Mouse (Mus musculus) limb, embryonic 11.5 days (tissue): Measurements from ENCODE around the gene Ghitm. TPM values are rescaled to one million over a fixed set of nuclear protein-coding genes. Genes with fewer than 3 reads are reported as not detected.

Source experiments
- ATAC-seq: fragments of 200-750 bp; cut with Nextera tagmentation; 2 replicates; pipeline ENCODE4 v1.8.0; 2017; ENCODE audit warnings: low read depth; ENCODE audit not compliant: insufficient number of reproducible peaks, low FRiP score, low TSS enrichment
- DNase-seq: peaks from one replicate; pipeline ENCODE4 v3.0.0-alpha.2; 2015; ENCODE audit warnings: low spot score
- H3K27ac ChIP-seq: fragments of 300-500 bp; sonication (generic); replicated peaks from 2 replicates; pipeline ENCODE4 v1.5.1; 2014; ENCODE audit warnings: low read depth, mild to moderate bottlenecking, low read length
- H3K27me3 ChIP-seq: fragments of 300-500 bp; sonication (generic); 2 replicates; pipeline ENCODE4 v1.6.1; 2014; ENCODE audit warnings: mild to moderate bottlenecking, low read length, mixed read lengths; ENCODE audit not compliant: control insufficient read depth, insufficient read depth
- H3K36me3 ChIP-seq: fragments of 300-500 bp; sonication (generic); 2 replicates; pipeline ENCODE4 v1.6.1; 2014; ENCODE audit warnings: mild to moderate bottlenecking, low read length, moderate library complexity, mixed read lengths; ENCODE audit not compliant: control insufficient read depth, insufficient read depth
- H3K4me1 ChIP-seq: fragments of 300-500 bp; sonication (generic); 2 replicates; pipeline ENCODE4 v1.6.1; 2014; ENCODE audit warnings: low read length, mixed read lengths; ENCODE audit not compliant: control insufficient read depth, insufficient read depth
- H3K4me2 ChIP-seq: fragments of 300-500 bp; sonication (generic); 2 replicates; pipeline ENCODE4 v1.6.1; 2014; ENCODE audit warnings: low read depth, mild to moderate bottlenecking, moderate library complexity; ENCODE audit not compliant: severe bottlenecking
- H3K4me3 ChIP-seq: fragments of 300-500 bp; sonication (generic); 2 replicates; pipeline ENCODE4 v1.5.1; 2014; ENCODE audit warnings: low read depth, low read length
- H3K9ac ChIP-seq: fragments of 300-500 bp; sonication (generic); 2 replicates; pipeline ENCODE4 v1.6.1; 2014; ENCODE audit warnings: mild to moderate bottlenecking, low read length
- H3K9me3 ChIP-seq: fragments of 300-500 bp; sonication (generic); 2 replicates; pipeline ENCODE4 v1.6.1; 2016; ENCODE audit warnings: low read length; ENCODE audit not compliant: control insufficient read depth
- WGBS: fragments of 180-500 bp; shearing (Covaris S2); extraction: QIAGEN DNeasy Blood & Tissue Kit; methylation state at CpG from one replicate; pipeline ENCODE4 v1.1.7; 2014; 5-methylcytosine and 5-hydroxymethylcytosine counted together
- polyA plus RNA-seq: library from polyadenylated mRNA; unstranded; fragments of >200 nt; fragmentation: Nextera tagmentation; extraction: Ambion mirVana; gene quantifications from 2 replicates; pipeline ENCODE4 v1.2.1, GENCODE M21; 2014

Ghitm gene
- polyA plus RNA-seq, result 178 and 182 TPM in 2 replicates

GRCm38 (mm10) chr14:37135127-37135593 is at the start of gene Ghitm:
Gene Ghitm, minus strand, starts transcription at chr14:37135272.
- ATAC-seq (peak; percentile 100), DNase-seq (peak; percentile 95)
- peak within 1 kb of the TSS; percentile 82 for H3K4me3 ChIP-seq
- under 1% methylated on average over 38 of the region's 38 CpGs for WGBS
- no peaks in the 10 kb centered on the region for H3K4me1 ChIP-seq
- no peaks in the 10 kb centered on the region for H3K9me3 ChIP-seq
- H3K36me3 ChIP-seq, result peaks cover 3% of the 10 kb centered on the region; the same call in 1 of the 2 replicates
- H3K9ac ChIP-seq, result peak within 1 kb of the TSS; percentile 87
- peak within 1 kb of the TSS; percentile 33; the same call in 1 of the 2 replicates for H3K27ac ChIP-seq
- peak within 1 kb of the TSS; percentile 56 for H3K4me2 ChIP-seq
- H3K27me3 ChIP-seq, result no peaks in the 10 kb centered on the region

- DNase-seq, result no peak
- no peak for ATAC-seq
- H3K36me3 ChIP-seq, result no peaks in the 10 kb centered on the region
- no peaks in the 10 kb centered on the region for H3K27me3 ChIP-seq
- no peak overlapping the region for H3K27ac ChIP-seq
- 84% methylated on average over 2 of the region's 2 CpGs for WGBS
- H3K4me3 ChIP-seq, result no peak overlapping the region
- no peak overlapping the region for H3K9ac ChIP-seq
- no peaks in the 10 kb centered on the region for H3K9me3 ChIP-seq
- H3K4me2 ChIP-seq, result no peak overlapping the region
- H3K4me1 ChIP-seq, result no peaks in the 10 kb centered on the region
Observed at GRCm38 (mm10) chr14:37184871-37185270, 49.8 kb upstream of the Ghitm start.

GRCm38 (mm10) chr14:37174484-37174883 is 39.4 kb upstream of the Ghitm start:
- H3K27me3 ChIP-seq, result no peaks in the 10 kb centered on the region
- H3K4me2 ChIP-seq, result no peak overlapping the region
- H3K9ac ChIP-seq, result no peak overlapping the region
- H3K27ac ChIP-seq, result no peak overlapping the region
- ATAC-seq (no peak), DNase-seq (no peak)
- no peaks in the 10 kb centered on the region for H3K36me3 ChIP-seq
- no peaks in the 10 kb centered on the region for H3K9me3 ChIP-seq
- 71% methylated on average over 3 of the region's 3 CpGs for WGBS
- H3K4me1 ChIP-seq, result no peaks in the 10 kb centered on the region
- no peak overlapping the region for H3K4me3 ChIP-seq

GRCm38 (mm10) chr14:37165266-37165926 is 30.3 kb upstream of the Ghitm start:
- no peaks in the 10 kb centered on the region for H3K27me3 ChIP-seq
- no peaks in the 10 kb centered on the region for H3K36me3 ChIP-seq
- WGBS, result 81% methylated on average over 1 of the region's 1 CpGs
- H3K9me3 ChIP-seq, result no peaks in the 10 kb centered on the region
- ATAC-seq, result no peak
- H3K9ac ChIP-seq, result no peak overlapping the region
- DNase-seq, result no peak
- H3K4me3 ChIP-seq, result no peak overlapping the region
- no peak overlapping the region for H3K4me2 ChIP-seq
- H3K4me1 ChIP-seq, result no peaks in the 10 kb centered on the region
- no peak overlapping the region for H3K27ac ChIP-seq

- no peak overlapping the region for H3K4me2 ChIP-seq
- H3K27ac ChIP-seq, result no peak overlapping the region
- ATAC-seq, result no peak
- no peak overlapping the region for H3K4me3 ChIP-seq
- WGBS, result 77% methylated on average over 4 of the region's 4 CpGs
- no peaks in the 10 kb centered on the region for H3K4me1 ChIP-seq
- no peaks in the 10 kb centered on the region for H3K9me3 ChIP-seq
- H3K9ac ChIP-seq, result no peak overlapping the region
- DNase-seq, result no peak
- H3K36me3 ChIP-seq, result no peaks in the 10 kb centered on the region
- no peaks in the 10 kb centered on the region for H3K27me3 ChIP-seq
Observed at GRCm38 (mm10) chr14:37164392-37165032, 29.4 kb upstream of the Ghitm start.

GRCm38 (mm10) chr14:37163277-37163956 is 28.3 kb upstream of the Ghitm start:
- Histone ChIP-seq H3K27ac (no peak overlapping the region), H3K4me3 (no peak overlapping the region), H3K27me3 (no peaks in the 10 kb centered on the region), H3K36me3 (no peaks in the 10 kb centered on the region), H3K9ac (no peak overlapping the region), H3K4me2 (no peak overlapping the region), H3K9me3 (no peaks in the 10 kb centered on the region), H3K4me1 (no peaks in the 10 kb centered on the region)
- DNase-seq (no peak), ATAC-seq (no peak)
- WGBS, result 80% methylated on average over 4 of the region's 4 CpGs

- Histone ChIP-seq H3K9me3 (no peaks in the 10 kb centered on the region; the same call in 1 of the 2 replicates), H3K27ac (no peak overlapping the region), H3K36me3 (no peaks in the 10 kb centered on the region), H3K4me2 (no peak overlapping the region), H3K4me3 (no peak overlapping the region), H3K4me1 (no peaks in the 10 kb centered on the region), H3K27me3 (no peaks in the 10 kb centered on the region), H3K9ac (no peak overlapping the region)
- ATAC-seq, result no peak
- WGBS, result 100% methylated on average over 1 of the region's 1 CpGs
- no peak for DNase-seq
Observed at GRCm38 (mm10) chr14:37154391-37154790, 19.3 kb upstream of the Ghitm start.

- H3K4me2 ChIP-seq, result no peak overlapping the region
- no peaks in the 10 kb centered on the region for H3K27me3 ChIP-seq
- H3K9ac ChIP-seq, result no peak overlapping the region
- DNase-seq, result no peak
- H3K4me1 ChIP-seq, result no peaks in the 10 kb centered on the region
- H3K36me3 ChIP-seq, result no peaks in the 10 kb centered on the region
- H3K9me3 ChIP-seq, result no peaks in the 10 kb centered on the region
- WGBS, result 75% methylated on average over 8 of the region's 8 CpGs
- ATAC-seq, result no peak
- H3K4me3 ChIP-seq, result no peak overlapping the region
- H3K27ac ChIP-seq, result no peak overlapping the region
Observed at GRCm38 (mm10) chr14:37139051-37139710, 4.1 kb upstream of the Ghitm start.
